Mouse (Mus musculus) kidney, adult 2 months (tissue): ENCODE data around the gene Ube4a. TPM values are rescaled to one million over a fixed set of nuclear protein-coding genes. Genes with fewer than 3 reads are reported as not detected.

Experiments used
- DNase-seq: peaks from one replicate; pipeline ENCODE4 v3.0.0; 2021
- H3K27ac ChIP-seq: fragments of 200-500 bp; 2 replicates; pipeline ENCODE4 v1.5.1; 2012; ENCODE audit warnings: low read depth, low read length, control low read depth, inconsistent platforms; ENCODE audit not compliant: insufficient read depth
- H3K27me3 ChIP-seq: fragments of 200-500 bp; replicated peaks from 2 replicates; pipeline ENCODE4 v1.6.1; 2012; ENCODE audit warnings: mild to moderate bottlenecking, moderate library complexity, low read length, inconsistent platforms; ENCODE audit not compliant: control insufficient read depth, insufficient read depth
- H3K36me3 ChIP-seq: fragments of 200-500 bp; 2 replicates; pipeline ENCODE4 v1.6.1; 2012; ENCODE audit warnings: mild to moderate bottlenecking, moderate library complexity, low read length, inconsistent platforms; ENCODE audit not compliant: control insufficient read depth, insufficient read depth
- H3K4me1 ChIP-seq: fragments of 200-500 bp; 2 replicates; pipeline ENCODE4 v1.6.1; 2011; ENCODE audit warnings: low read length; ENCODE audit not compliant: control insufficient read depth, insufficient read depth
- H3K4me3 ChIP-seq: fragments of 200-500 bp; 2 replicates; pipeline ENCODE4 v1.5.1; 2011; ENCODE audit warnings: mild to moderate bottlenecking, low read depth, low read length, control low read depth; ENCODE audit not compliant: insufficient read depth
- CTCF ChIP-seq: fragments of 200-500 bp; conservative IDR thresholded peaks from 2 replicates; pipeline ENCODE4 v1.5.1; 2011; ENCODE audit warnings: low read depth, mild to moderate bottlenecking, control low read depth, low read length, moderate library complexity, mixed read lengths; ENCODE audit not compliant: insufficient read depth, insufficient read length
- POLR2A ChIP-seq: fragments of 200-500 bp; IDR thresholded peaks from one replicate; pipeline ENCODE4 v1.6.1; 2011; ENCODE audit warnings: low read depth, low read length, control low read depth
- WGBS: fragments of 180-500 bp; shearing (Covaris S2); methylation state at CpG from one replicate; pipeline ENCODE4 v1.1.7; 2018; 5-methylcytosine and 5-hydroxymethylcytosine counted together
- polyA plus RNA-seq: library from polyadenylated mRNA; depleted of rRNA; stranded (reverse); fragments of >200 nt; gene quantifications from 2 replicates; pipeline ENCODE4 v1.2.3, GENCODE M21; 2012

Gene Ube4a
- polyA plus RNA-seq, 1 experiment: 18.3 TPM

- Histone ChIP-seq H3K27me3 (no peaks in the 10 kb centered on the region; the same call in 1 of the 2 replicates), H3K4me1 (no peaks in the 10 kb centered on the region), H3K27ac (no peak overlapping the region), H3K4me3 (no peak overlapping the region), H3K36me3 (no peaks in the 10 kb centered on the region)
- TF ChIP-seq CTCF (no peak), POLR2A (no peak)
- DNase-seq: no peak
- WGBS: 61% methylated on average over 3 of the region's 3 CpGs
Measured at GRCm38 (mm10) chr9:45000249-45000648, 34.8 kb upstream of the Ube4a start.

GRCm38 (mm10) chr9:44999776-45000175 is 34.4 kb upstream of the Ube4a start:
- WGBS: 49% methylated on average over 5 of the region's 5 CpGs
- no peak for TF ChIP-seq POLR2A
- no peak for DNase-seq

GRCm38 (mm10) chr9:44999171-44999570 is 33.8 kb upstream of the Ube4a start:
- H3K4me3 ChIP-seq: no peak overlapping the region
- DNase-seq: peak; percentile 82
- 50% methylated on average over 6 of the region's 6 CpGs for WGBS
- H3K4me1 ChIP-seq: no peaks in the 10 kb centered on the region
- TF ChIP-seq CTCF (no peak; the same call in 1 of the 2 replicates), POLR2A (no peak)
- H3K36me3 ChIP-seq: no peaks in the 10 kb centered on the region
- no peak overlapping the region for H3K27ac ChIP-seq
- no peaks in the 10 kb centered on the region; the same call in 1 of the 2 replicates for H3K27me3 ChIP-seq

More at GRCm38 (mm10) chr9:44999776-45000175, 34.4 kb upstream of the Ube4a start:
- Histone ChIP-seq H3K27ac (no peak overlapping the region), H3K27me3 (no peaks in the 10 kb centered on the region; the same call in 1 of the 2 replicates), H3K4me3 (no peak overlapping the region), H3K36me3 (no peaks in the 10 kb centered on the region), H3K4me1 (no peaks in the 10 kb centered on the region)

GRCm38 (mm10) chr9:44998138-44998537 is 32.7 kb upstream of the Ube4a start:
- H3K4me1 ChIP-seq: no peaks in the 10 kb centered on the region
- no peak for DNase-seq
- no peak overlapping the region for H3K4me3 ChIP-seq
- H3K36me3 ChIP-seq: no peaks in the 10 kb centered on the region
- 50% methylated on average over 11 of the region's 11 CpGs for WGBS
- no peaks in the 10 kb centered on the region; the same call in 1 of the 2 replicates for H3K27me3 ChIP-seq
- no peak overlapping the region for H3K27ac ChIP-seq
- TF ChIP-seq CTCF (no peak), POLR2A (no peak)

DNA sequence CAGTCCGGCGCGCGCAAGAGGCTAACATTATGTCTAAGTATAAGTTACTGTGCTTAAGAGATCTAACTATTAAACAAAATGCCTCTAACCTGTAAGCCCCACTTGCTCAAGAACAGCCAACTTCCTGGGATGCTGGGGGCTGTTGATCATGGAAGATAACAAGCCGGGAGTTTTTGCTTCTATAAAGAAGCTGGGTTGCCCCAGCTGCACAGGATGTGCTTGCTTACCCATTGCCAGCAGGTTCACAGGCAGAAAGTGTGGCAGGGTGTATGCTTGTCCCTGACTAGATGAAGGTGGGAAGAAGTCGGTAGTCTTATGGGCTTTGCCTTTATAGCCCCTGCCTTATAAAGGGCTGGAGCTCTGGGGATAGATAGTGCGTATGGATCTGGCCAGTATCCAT is 31.2 kb upstream of the Ube4a start:
- WGBS: 93% methylated on average over 7 of the region's 7 CpGs
- Histone ChIP-seq H3K27ac (no peak overlapping the region), H3K4me1 (no peaks in the 10 kb centered on the region), H3K27me3 (no peaks in the 10 kb centered on the region), H3K36me3 (no peaks in the 10 kb centered on the region), H3K4me3 (no peak overlapping the region)
- DNase-seq: no peak
- TF ChIP-seq CTCF: no peak
- no peak for TF ChIP-seq POLR2A

DNA sequence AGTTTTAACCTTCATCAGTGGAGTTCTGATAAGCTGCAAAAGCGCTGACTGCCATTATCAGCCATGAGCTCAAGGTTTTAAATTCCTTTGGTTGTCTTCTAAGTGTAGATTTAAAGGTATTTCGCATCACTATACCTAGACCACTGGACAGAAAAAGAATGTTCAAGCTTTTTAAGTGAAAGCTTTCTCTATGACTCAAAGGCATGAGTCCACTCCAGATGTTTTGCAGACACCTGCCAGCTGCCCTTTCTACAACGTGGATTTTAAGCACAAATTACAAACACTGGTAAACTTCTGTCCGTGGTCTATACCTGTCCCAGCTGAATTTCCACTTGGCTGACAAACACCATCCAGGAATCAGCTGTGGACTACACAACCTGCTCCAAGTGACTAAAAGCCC is 29.6 kb upstream of the Ube4a start:
- no peak for DNase-seq
- H3K27ac ChIP-seq: no peak overlapping the region

GRCm38 (mm10) chr9:44993268-44993667 is 27.9 kb upstream of the Ube4a start:
- WGBS: 81% methylated on average over 2 of the region's 2 CpGs
- Histone ChIP-seq H3K4me3 (no peak overlapping the region), H3K4me1 (no peaks in the 10 kb centered on the region), H3K27me3 (no peaks in the 10 kb centered on the region), H3K27ac (no peak overlapping the region), H3K36me3 (no peaks in the 10 kb centered on the region)
- TF ChIP-seq POLR2A (no peak), CTCF (no peak)
- DNase-seq: no peak

More for the DNA sequence above, 29.6 kb upstream of the Ube4a start:
- WGBS: 74% methylated on average over 4 of the region's 4 CpGs
- no peak for TF ChIP-seq POLR2A
- no peak for TF ChIP-seq CTCF
- H3K4me3 ChIP-seq: no peak overlapping the region
- H3K27me3 ChIP-seq: no peaks in the 10 kb centered on the region
- no peaks in the 10 kb centered on the region for H3K36me3 ChIP-seq
- no peaks in the 10 kb centered on the region for H3K4me1 ChIP-seq

- no peak overlapping the region for H3K4me3 ChIP-seq
- no peaks in the 10 kb centered on the region for H3K36me3 ChIP-seq
- TF ChIP-seq POLR2A (no peak), CTCF (no peak)
- no peaks in the 10 kb centered on the region for H3K27me3 ChIP-seq
- H3K4me1 ChIP-seq: no peaks in the 10 kb centered on the region
- DNase-seq: no peak
- no peak overlapping the region for H3K27ac ChIP-seq
Measured at GRCm38 (mm10) chr9:44992271-44992670, 26.9 kb upstream of the Ube4a start.
